Mouse (Mus musculus): ENCODE results near the gene Rab11fip3.
A peak's percentile ranks its signal among the peaks of the same experiment; 100 is the strongest.
"Not testable (repeated sequence)": the region's sequence is repeated elsewhere in the genome, so short reads cannot be mapped to it uniquely, and the experiment has no call there.

The Rab11fip3 gene

DNA sequence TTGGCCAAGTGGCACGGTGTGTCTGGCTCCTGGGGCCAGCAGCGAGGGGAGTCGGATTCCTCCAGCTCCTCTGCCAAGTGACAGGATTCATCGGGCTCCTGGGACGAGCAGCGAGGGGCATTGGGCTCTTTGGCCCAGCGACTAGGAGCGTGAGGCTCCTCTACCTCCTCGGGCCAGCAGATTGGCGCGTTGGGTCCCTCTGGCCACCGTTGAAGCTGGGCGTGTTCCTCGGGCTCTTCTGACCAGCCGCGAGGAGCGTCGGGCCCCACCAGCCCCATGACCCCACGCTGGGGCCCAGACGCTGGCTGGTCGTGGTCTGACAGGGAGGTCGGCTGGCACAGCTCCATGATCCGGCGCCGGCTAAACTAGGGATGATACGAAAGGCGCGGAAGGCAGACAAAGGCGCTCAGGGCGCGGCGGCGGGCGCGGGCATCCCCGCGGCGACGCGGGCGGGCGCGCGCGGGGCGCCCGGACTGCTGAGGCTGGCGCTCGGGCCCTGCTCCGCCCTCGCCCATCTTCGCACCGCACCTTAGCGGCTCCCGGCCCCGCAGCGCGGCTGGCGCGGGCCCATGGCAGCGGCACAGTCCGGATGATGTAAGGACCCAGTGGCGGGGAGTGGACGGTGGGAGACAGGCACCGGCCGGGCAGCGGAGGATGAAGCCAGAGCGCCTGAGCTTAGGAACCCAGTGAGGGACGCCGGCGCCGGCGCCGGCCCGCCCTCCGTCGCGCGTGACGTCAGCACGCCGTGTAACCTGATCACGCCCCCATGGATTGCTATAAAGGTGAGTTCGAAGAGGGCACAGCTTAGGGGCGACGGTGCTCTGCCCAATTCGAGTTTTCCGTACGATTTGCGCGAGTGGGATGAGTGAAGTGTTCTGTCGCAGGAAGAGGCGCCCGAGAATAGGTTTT, at the start of gene Rab11fip3:
Rab11fip3 (minus strand) TSS at position 725 of the 909 bp plus-strand sequence.
- DNase-seq (ENCODE audit: low spot score in 2 of 2): peak; percentile 68 to 78

DNA sequence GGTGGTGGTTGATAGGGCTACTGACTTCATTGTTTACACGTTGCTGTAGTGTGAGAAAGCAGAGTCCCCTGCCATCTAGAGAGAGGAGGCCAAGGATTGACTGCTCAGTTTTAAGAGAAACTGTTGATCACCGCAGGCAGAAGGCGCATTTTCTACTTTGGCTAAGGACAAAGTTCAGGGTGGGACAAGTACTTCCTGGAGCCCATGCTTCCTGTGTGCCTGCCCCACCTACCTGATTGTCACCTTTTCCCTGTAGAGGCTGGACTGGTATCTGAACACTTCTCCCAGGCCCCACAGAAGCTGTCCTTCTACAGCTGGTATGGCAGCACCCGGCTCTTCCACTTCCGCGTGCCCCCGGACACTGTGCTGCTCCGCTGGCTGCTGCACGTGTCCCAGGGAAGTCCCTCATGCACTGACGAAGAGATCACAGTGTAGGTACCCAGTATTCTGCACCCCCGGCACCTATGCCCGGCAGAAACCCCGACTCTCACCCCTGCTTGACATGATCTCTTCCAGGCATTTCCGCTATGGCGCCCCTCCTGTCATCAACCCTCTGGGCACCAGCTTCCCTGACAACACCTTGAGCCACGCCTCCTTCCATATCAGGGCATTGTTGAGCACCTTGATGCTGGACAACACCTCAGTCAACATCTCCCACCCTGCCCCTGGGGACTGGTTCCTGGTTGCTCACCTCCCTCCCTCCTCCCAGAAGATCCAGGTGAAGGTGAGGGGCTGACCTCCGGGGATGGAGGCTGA, 47.3 kb upstream of the Rab11fip3 start:
- no peak for DNase-seq (ENCODE audit: low spot score in 2 of 2)

- DNase-seq (ENCODE audit: low spot score in 2 of 2): no peak
Observed at GRCm38 (mm10) chr17:26115956-26116487, 46.7 kb upstream of the Rab11fip3 start.

- DNase-seq (ENCODE audit: low spot score in 2 of 2): no peak
Observed at GRCm38 (mm10) chr17:26115205-26115898, 46.0 kb upstream of the Rab11fip3 start.

DNA sequence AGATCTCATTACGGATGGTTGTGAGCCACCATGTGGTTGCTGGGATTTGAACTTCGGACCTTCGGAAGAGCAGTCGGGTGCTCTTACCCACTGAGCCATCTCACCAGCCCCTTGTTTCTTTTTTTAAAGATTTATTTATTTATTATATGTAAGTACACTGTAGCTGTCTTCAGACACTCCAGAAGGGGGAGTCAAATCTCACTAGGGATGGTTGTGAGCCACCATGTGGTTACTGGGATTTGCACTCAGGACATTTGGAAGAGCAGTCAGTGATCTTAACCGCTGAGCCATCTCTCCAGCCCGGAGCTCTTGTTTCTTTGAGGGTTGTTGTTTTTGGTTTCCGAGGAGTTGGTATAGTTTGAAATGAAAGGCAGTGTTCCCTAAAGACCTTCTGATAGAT, 45.1 kb upstream of the Rab11fip3 start:
- DNase-seq (ENCODE audit: low spot score in 2 of 2): not testable (repeated sequence)

DNA sequence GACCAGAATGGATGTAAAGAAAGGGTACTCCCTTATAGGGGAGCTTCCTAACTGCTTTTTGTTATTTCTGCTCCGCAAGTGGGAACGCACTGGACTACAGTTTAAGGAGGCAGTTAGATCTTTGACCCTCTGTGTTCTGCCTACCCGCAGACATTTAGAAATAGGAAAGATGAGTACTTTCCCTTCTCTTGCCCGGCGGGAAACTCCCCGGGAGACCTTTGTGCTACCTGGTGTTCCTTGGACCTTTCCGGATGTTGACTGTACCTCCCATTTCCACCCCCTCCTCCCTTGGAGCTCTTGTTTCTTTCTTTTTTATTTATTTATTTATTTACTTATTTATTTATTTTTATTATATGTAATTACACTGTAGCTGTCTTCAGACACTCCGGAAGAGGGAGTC, 44.7 kb upstream of the Rab11fip3 start:
- DNase-seq (ENCODE audit: low spot score in 2 of 2): no peak

DNA sequence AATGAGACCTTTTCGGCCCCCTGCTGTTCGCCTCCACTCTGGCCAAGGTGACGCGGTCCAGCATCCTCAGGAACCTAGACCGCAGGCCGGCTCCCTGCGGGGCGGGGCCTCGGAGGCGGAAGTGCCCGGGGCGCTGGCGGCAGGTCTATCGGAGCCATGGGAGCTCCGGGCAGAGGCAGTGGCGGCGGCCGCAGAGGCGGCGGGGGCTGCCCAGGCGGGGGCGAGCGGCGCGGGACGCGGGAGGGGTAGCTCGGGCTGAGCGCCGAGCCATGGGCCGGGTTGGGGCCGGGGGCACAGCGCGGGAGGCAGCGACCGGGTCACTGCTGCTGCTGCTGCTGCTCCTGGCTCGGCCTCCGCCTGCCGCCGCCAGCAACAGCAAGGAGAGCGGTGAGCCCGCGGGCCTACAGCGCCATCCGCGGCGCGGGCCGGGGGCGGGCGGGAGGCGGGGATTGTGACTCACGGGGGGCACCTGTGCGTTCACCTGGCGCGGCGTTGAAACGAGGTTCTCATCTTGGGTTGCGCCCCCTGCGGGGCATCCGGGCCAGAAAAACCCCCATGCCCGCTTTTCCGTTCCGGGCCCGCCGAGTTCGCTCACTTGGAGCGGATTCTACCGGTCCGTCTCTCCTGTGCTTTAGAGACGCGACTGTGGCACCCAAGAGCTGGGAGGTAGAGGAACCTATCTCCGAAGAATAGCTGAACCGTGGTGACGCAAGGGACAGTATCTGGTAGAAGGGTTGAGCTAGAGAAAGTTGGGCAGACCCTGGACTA, 44.0 kb upstream of the Rab11fip3 start, which contains the start of gene Tmem8:
Tmem8 (plus strand) TSS at position 119 of the 768 bp plus-strand sequence.
- DNase-seq (ENCODE audit: low spot score in 2 of 2): peak; percentile 50 to 70

DNA sequence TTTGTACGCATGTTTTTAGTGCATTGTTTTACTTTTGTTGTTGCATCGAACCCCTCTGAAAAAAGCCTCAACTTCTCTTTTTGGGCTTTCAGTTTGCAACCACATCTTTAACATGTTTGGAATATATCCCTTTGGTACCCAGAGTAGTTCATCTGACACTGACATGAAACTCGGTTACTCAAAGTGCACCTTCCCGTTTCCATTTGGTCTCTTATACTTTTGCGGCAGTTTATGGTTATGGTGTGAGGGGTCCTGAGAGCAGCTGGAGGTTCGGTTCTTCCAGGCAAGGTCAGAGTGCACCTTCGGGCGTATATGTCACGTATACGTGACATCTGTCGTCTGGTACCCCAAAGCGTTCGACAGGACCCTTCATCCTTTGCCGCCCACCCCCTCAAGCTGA, 43.4 kb upstream of the Rab11fip3 start:
- no peak for DNase-seq (ENCODE audit: low spot score in 2 of 2)

GRCm38 (mm10) chr17:26111722-26112121, 42.4 kb upstream of the Rab11fip3 start:
- no peak for DNase-seq (ENCODE audit: low spot score in 2 of 2)

DNA sequence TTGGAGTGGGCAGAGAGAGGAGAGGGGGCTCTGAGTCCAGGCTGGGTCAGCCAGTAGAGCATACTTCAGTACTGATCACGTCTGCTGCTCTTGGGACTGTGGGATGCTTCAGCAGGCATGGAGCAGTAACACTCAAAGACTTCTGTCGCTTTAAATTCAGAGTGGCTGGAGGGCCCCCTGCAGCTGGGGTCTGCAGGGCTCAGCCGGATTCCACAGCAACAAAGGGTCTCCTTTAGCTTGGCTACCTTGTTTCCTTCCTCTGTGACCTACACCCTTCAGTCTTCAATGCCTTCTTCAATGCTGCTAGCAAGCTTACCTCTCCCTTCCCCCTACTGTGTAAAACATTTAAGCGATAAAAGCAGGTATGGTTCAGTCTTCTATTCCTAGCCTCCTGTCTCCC, 41.7 kb upstream of the Rab11fip3 start:
- no peak for DNase-seq (ENCODE audit: low spot score in 2 of 2)

GRCm38 (mm10) chr17:26110156-26110555, 40.8 kb upstream of the Rab11fip3 start:
- no peak for DNase-seq (ENCODE audit: low spot score in 2 of 2)

DNA sequence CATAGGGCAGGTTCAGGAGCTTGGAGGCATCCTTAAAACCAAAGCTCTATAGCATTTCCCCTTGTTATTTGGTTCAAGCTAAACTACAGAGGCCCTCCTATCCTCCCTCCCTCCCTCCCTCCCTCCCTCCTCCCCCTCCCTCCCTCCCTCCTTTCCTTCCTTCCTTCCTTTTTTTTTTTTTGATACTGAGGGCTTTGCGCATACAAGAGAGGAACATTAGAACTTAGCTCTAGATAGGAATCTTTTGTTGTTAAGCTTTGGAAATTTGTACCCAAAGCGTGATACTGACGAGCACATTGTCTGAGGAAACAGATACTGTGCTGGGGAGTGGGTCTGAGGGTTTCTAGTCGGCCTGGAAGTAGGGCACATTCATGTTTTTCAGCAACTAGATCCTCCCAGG, 36.3 kb upstream of the Rab11fip3 start:
- no peak for DNase-seq (ENCODE audit: low spot score in 2 of 2)

DNA sequence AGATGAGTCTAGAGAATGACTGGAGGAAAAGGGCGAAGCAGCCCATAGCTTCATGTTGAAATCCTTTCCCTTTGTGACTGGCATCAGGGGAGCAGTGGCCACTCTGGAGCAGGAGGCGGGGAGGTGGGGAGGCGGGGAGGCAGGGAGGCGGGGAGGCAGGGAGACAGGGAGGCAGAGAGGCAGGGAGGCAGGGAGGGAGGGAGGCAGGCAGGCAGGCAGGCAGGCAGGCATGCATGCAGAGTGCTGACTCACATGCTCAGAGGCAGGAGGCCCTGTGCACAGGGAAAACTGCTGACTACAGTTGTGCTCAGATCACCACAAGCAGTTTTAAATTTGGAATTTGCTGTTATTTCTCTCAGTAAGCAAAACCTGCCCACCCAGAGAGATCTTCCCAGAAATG, 32.1 kb upstream of the Rab11fip3 start:
- DNase-seq (ENCODE audit: low spot score in 2 of 2): no peak

GRCm38 (mm10) chr17:26100166-26100565, 30.8 kb upstream of the Rab11fip3 start:
- DNase-seq (ENCODE audit: low spot score in 2 of 2): no peak

DNA sequence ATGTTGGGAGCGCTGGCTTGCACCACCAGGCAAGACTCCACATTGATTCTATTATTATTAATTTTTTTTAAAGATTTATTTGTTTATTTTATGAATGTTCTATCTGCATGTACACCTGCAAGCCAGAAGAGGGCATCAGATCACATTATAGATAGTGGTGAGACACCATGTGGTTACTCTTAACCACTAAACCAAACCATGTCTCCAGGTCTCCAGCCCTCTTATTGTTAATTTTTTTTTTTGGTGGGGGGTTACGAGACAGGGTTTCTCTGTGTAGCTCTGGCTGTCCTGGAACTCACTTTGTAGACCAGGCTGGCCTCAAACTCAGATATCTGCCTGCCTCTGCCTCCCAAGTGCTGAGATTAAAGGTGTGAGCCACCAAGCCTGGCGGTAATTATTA, 30.0 kb upstream of the Rab11fip3 start:
- not testable (repeated sequence) for DNase-seq (ENCODE audit: low spot score in 2 of 2)

GRCm38 (mm10) chr17:26098461-26098860, 29.1 kb upstream of the Rab11fip3 start:
- DNase-seq (ENCODE audit: low spot score in 2 of 2): no peak

GRCm38 (mm10) chr17:26095121-26095740, 25.9 kb upstream of the Rab11fip3 start, which contains the start of gene Nme4:
TSS of gene Nme4 (minus strand) at chr17:26095602.
- peak in 1 of 2 experiments; percentile 54 for DNase-seq (ENCODE audit: low spot score in 2 of 2)

GRCm38 (mm10) chr17:26094531-26095110, 25.3 kb upstream of the Rab11fip3 start:
- DNase-seq (ENCODE audit: low spot score in 2 of 2): no peak

- DNase-seq (ENCODE audit: low spot score in 2 of 2): peak; percentile 87 to 89
Observed at GRCm38 (mm10) chr17:26089905-26090632, 20.7 kb upstream of the Rab11fip3 start, which contains the start of gene Decr2. TSS of gene Decr2 (minus strand) at chr17:26090337.
